Mouse (Mus musculus) megakaryocyte-erythroid progenitor cell, adult 5 weeks (primary cell): Measurements from ENCODE around the gene Prss1. TPM values are rescaled to one million over a fixed set of nuclear protein-coding genes. Genes with fewer than 3 reads are reported as not detected.

Experiments used
- polyA plus RNA-seq: library from polyadenylated mRNA; stranded (reverse); fragments of >175 nt; gene quantifications from 2 replicates; pipeline ENCODE4 v1.2.3, GENCODE M21; 2012

Prss1 gene
- polyA plus RNA-seq = not detected in 2 replicates

GRCm38 (mm10) chr6:41458632-41459031, at the start of gene Prss1:
Gene Prss1, plus strand, starts transcription at chr6:41458932.

GRCm38 (mm10) chr6:41446045-41446444, 12.7 kb upstream of the Prss1 start, which contains the start of gene Gm10334:
Gene Gm10334, minus strand, starts transcription at chr6:41446145.

Other genes with a start within 250 kb of the Prss1 start
- gene Try4, start 156.7 kb upstream of the Prss1 start, polyA plus RNA-seq = not detected in 2 replicates
- gene Try5, start 142.1 kb upstream of the Prss1 start, polyA plus RNA-seq = not detected in 2 replicates
- not detected in 2 replicates for gene Try10, start 104.8 kb upstream of the Prss1 start, polyA plus RNA-seq
- not detected in 2 replicates for gene Prss3, start 81.3 kb upstream of the Prss1 start, polyA plus RNA-seq
- not detected in 2 replicates for gene Gm5771, start 66.6 kb upstream of the Prss1 start, polyA plus RNA-seq
- not detected in 2 replicates for gene Gm10334, start 12.8 kb upstream of the Prss1 start, polyA plus RNA-seq
- 0.11 TPM in 1 of 2 replicates, not detected in the other for gene Prss2, start 62.9 kb downstream of the Prss1 start, polyA plus RNA-seq
- gene Ephb6, start 146.6 kb downstream of the Prss1 start, polyA plus RNA-seq = 12.4 and 20.4 TPM in 2 replicates
- not detected in 2 replicates for gene Trpv6, start 177.5 kb downstream of the Prss1 start, polyA plus RNA-seq
- gene Trpv5, start 221.8 kb downstream of the Prss1 start, polyA plus RNA-seq = not detected in 2 replicates
- gene Llcfc1, start 225.5 kb downstream of the Prss1 start, polyA plus RNA-seq = not detected in 2 replicates
- gene Kel, start 245.4 kb downstream of the Prss1 start, polyA plus RNA-seq = 3.0 TPM in 2 replicates